Mouse (Mus musculus) midbrain, embryonic 14.5 days (tissue): ENCODE data around the gene Nxph4. TPM values are rescaled to one million over a fixed set of nuclear protein-coding genes. Genes with fewer than 3 reads are reported as not detected.

Source experiments
- ATAC-seq: fragments of 200-750 bp; cut with Nextera tagmentation; 2 replicates; pipeline ENCODE4 v1.8.0; 2017; ENCODE audit warnings: moderate number of reproducible peaks, moderate library complexity; ENCODE audit not compliant: low FRiP score, low TSS enrichment
- DNase-seq: peaks from one replicate; pipeline ENCODE4 v3.0.0-alpha.2; 2015
- H3K27ac ChIP-seq: fragments of 300-500 bp; sonication (generic); replicated peaks from 2 replicates; pipeline ENCODE4 v1.5.1; 2014; ENCODE audit warnings: mild to moderate bottlenecking, low read depth, low read length, moderate library complexity
- H3K27me3 ChIP-seq: fragments of 300-500 bp; sonication (generic); 2 replicates; pipeline ENCODE4 v1.6.1; 2014; ENCODE audit warnings: low read length, control low read depth, mixed read lengths; ENCODE audit not compliant: control insufficient read depth, insufficient read depth
- H3K36me3 ChIP-seq: fragments of 300-500 bp; sonication (generic); 2 replicates; pipeline ENCODE4 v1.6.1; 2014; ENCODE audit warnings: low read length, control low read depth; ENCODE audit not compliant: control insufficient read depth, insufficient read depth
- H3K4me1 ChIP-seq: fragments of 300-500 bp; sonication (generic); 2 replicates; pipeline ENCODE4 v1.6.1; 2014; ENCODE audit warnings: mild to moderate bottlenecking, antibody characterized with exemption, low read length, control low read depth; ENCODE audit not compliant: control insufficient read depth, insufficient read depth
- H3K4me2 ChIP-seq: fragments of 300-500 bp; sonication (generic); 2 replicates; pipeline ENCODE4 v1.6.1; 2014; ENCODE audit warnings: mild to moderate bottlenecking, low read length, moderate library complexity
- H3K4me3 ChIP-seq: fragments of 300-500 bp; sonication (generic); replicated peaks from 2 replicates; pipeline ENCODE4 v1.5.1; 2014; ENCODE audit warnings: low read depth, low read length
- H3K9ac ChIP-seq: fragments of 300-500 bp; sonication (generic); replicated peaks from 2 replicates; pipeline ENCODE4 v1.6.1; 2014; ENCODE audit warnings: mild to moderate bottlenecking, low read length, moderate library complexity
- H3K9me3 ChIP-seq: fragments of 300-500 bp; sonication (generic); 2 replicates; pipeline ENCODE4 v1.6.1; 2016; ENCODE audit warnings: low read length, control low read depth, mixed read lengths; ENCODE audit not compliant: control insufficient read depth
- WGBS: fragments of 180-500 bp; shearing (Covaris S2); extraction: QIAGEN DNeasy Blood & Tissue Kit; methylation state at CpG from one replicate; pipeline ENCODE4 v1.1.7; 2014; 5-methylcytosine and 5-hydroxymethylcytosine counted together
- polyA plus RNA-seq: library from polyadenylated mRNA; unstranded; fragments of >200 nt; fragmentation: Nextera tagmentation; extraction: Ambion mirVana; gene quantifications from 2 replicates; pipeline ENCODE4 v1.2.1, GENCODE M21; 2014

The Nxph4 gene
- polyA plus RNA-seq, 1 experiment from 2014 or later: 106 TPM

DNA sequence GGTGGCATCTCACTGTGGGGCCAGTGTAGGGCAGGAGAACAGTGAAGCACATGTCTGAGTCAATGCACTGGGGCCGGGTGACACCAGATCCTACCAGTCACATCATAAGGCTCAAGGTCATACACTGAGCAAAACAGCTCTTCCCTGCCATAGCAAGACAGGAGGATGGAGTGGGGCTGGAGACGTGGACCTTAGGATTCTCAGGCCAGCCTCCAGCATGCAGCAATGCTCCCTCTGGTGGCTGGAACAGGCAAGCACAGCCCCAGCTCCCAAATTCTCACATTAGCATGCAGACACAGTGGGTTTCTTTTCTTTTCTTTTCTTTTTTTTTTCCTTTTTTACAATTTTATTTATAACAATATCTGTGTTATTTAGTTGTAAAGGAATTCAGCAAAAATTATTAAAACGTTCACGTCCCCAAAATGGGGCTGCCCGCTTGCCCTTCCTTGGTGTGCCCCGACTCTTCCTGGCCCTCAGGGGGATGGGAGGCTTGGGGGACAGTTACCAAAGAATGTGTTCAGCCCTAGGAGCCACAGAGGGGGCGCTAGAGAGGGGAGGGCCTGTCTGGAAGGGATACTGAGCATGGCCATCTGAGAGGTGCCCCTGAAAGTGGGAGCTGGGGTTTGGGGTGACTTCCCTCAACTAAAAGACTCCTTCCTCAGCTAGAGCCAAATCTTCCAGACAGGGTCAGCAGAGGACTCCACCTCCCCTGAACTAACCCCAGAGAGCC lies 3.7 kb upstream of the Nxph4 start:
- Histone ChIP-seq H3K4me1 (peaks cover 41% of the 10 kb centered on the region), H3K9me3 (no peaks in the 10 kb centered on the region), H3K27me3 (peaks cover 22% of the 10 kb centered on the region), H3K9ac (no peak overlapping the region), H3K4me2 (no peak overlapping the region), H3K36me3 (peaks cover 49% of the 10 kb centered on the region), H3K4me3 (no peak overlapping the region), H3K27ac (peak overlapping the region; percentile 74)
- 0 out of 2 replicates have a peak, but pooled peaks have one; percentile 19 for ATAC-seq
- DNase-seq: peak; percentile 90
- 23% methylated on average over 7 of the region's 7 CpGs for WGBS

DNA sequence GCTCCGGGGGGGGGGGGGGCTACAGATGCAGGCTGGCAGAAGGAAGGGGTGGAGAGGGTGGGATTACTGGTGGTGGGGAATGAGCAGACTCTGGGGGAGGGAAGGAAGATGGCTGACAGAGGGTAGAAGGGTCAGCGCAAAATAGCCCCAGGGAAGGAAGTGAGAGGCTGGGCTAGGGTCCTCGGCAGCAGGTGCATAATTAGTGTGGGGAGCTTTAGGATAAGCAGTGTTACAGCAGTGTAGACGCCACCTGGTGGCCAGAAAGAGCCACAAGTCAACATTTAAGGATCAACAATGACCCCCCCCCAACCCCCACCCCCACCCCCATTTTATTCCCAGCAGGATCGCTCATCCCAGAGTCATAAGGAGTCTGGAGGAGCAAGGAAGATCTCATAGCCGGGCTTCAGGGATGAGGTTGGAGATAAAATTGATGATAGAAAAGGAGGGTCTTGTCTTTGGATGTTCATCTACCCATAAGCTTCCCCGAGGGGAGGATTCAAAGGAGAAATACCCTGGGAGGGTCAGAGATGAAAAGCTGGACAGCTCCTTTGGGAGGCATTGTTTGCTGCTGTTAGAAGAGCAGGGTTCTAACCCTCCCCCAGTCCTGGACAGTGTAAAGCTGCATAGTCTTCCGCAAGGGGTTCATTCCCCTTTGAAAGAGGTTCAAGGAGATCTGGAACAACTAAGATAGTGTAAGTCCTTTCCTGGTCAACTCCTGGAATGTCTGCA lies 2.4 kb upstream of the Nxph4 start:
- H3K27ac ChIP-seq: peak overlapping the region; percentile 75
- peaks cover 49% of the 10 kb centered on the region for H3K4me1 ChIP-seq
- H3K9me3 ChIP-seq: no peaks in the 10 kb centered on the region
- 9% methylated on average over 8 of the region's 8 CpGs for WGBS
- DNase-seq (peak; percentile 87), ATAC-seq (peak; percentile 44; the same call in 1 of the 2 replicates)
- peaks cover 32% of the 10 kb centered on the region for H3K27me3 ChIP-seq
- H3K36me3 ChIP-seq: peaks cover 36% of the 10 kb centered on the region
- no peak overlapping the region for H3K4me3 ChIP-seq
- peak overlapping the region; percentile 76 for H3K4me2 ChIP-seq
- H3K9ac ChIP-seq: no peak overlapping the region; the same call in 1 of the 2 replicates

DNA sequence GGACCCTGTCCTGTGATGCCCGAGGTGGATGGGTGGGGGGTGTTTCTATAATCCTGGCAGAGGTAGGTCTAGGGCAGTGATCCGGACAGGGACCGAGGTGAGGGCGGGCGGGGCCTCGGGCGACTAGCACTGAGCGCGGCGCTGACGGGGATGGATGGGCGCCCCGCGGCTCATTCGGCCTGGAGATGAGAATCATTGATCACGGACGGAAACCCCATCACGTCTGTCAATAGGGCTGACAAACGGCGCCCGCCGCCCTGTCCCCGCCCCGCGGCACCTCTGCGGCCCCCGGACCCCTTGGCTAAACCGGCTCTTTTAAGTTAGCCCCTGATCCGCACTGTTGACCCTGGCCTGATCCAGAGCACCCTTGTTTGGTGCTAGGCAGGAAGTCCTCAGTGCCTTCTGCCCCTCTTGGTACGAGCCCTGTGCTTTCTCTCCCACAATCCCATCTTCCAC lies 598 bp upstream of the Nxph4 start:
- Histone ChIP-seq H3K27ac (peak overlapping the region; percentile 75), H3K4me1 (peaks cover 66% of the 10 kb centered on the region), H3K27me3 (peaks cover 39% of the 10 kb centered on the region), H3K9me3 (no peaks in the 10 kb centered on the region), H3K9ac (peak overlapping the region; percentile 72), H3K4me2 (peak overlapping the region; percentile 76), H3K4me3 (peak overlapping the region; percentile 56), H3K36me3 (peaks cover 19% of the 10 kb centered on the region)
- under 1% methylated on average over 30 of the region's 30 CpGs for WGBS
- DNase-seq (no peak), ATAC-seq (0 out of 2 replicates have a peak, but pooled peaks have one; percentile 9)

DNA sequence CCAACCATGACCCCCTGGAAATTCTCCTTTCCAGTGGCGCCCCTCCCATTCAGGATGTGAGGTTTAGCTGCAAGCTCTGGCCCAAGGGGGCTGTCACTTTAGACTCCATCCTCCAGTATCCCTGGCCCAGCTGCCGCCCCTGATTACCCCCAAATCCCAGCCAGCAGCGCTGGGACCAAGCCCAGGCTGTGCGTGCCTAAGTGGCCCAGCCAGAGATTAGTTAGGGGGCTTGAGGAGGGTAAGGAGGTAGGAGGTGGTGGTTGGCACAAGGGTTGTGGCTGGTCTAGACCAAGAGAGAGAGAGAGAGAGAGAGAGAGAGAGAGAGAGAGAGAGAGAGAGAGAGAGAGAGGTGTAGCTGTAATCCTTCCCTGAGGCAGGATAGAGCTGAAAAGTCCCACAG lies 2.8 kb downstream of the Nxph4 start:
- H3K4me3 ChIP-seq: peak overlapping the region; percentile 56
- DNase-seq: no peak
- ATAC-seq: no peak
- no peaks in the 10 kb centered on the region for H3K36me3 ChIP-seq
- no peaks in the 10 kb centered on the region for H3K9me3 ChIP-seq
- peaks cover 70% of the 10 kb centered on the region for H3K27me3 ChIP-seq
- WGBS: 4% methylated on average over 4 of the region's 4 CpGs
- H3K4me2 ChIP-seq: peak overlapping the region; percentile 76
- H3K4me1 ChIP-seq: peaks cover 88% of the 10 kb centered on the region
- peak overlapping the region; percentile 81 for H3K27ac ChIP-seq
- H3K9ac ChIP-seq: peak overlapping the region; percentile 72; the same call in 1 of the 2 replicates

DNA sequence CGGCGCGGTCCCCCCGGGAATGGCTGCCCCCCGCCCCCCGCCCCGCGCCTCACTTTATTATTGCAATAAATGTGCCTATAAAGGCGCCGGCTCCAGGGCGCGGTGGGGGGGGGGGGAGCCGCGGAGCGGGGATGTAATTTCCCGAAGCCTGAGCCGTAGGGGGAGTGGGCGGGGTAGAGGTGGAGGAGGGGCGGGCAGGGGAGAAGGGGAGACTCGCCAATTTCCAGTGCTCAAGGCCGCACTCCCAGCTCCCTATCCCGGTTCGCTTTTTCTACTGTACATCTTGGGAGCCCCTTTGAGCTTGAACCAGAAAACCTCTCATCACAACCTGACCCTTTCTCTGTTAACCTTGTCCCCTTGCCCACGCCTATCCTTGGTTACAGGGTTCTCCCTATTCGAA lies 3.4 kb downstream of the Nxph4 start:
- ATAC-seq: no peak
- H3K9ac ChIP-seq: peak overlapping the region; percentile 72

DNA sequence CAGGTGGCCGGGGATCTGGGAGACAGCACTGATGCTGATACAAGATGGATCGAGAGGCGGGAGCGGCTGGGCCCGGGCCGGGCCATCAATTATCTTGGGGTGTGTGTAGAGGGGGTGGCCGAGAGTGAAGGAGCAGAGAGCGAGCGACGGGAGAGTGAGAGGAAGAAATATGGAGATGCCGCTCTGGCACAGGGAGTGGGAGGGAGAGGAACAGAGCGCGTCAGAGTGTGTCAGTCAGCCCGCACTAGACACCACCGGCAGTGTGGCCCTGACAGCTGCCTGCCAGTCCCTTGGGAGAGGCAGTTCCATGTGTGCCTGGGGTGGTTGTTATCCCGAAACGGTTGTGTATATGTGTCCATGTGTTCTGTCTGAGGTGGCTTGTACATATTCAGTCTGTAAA lies 6.9 kb downstream of the Nxph4 start:
- H3K27me3 ChIP-seq: peaks cover 68% of the 10 kb centered on the region
- H3K9ac ChIP-seq: peak overlapping the region; percentile 36
- 2% methylated on average over 17 of the region's 17 CpGs for WGBS
- peak overlapping the region; percentile 16 for H3K4me3 ChIP-seq
- peaks cover 73% of the 10 kb centered on the region for H3K4me1 ChIP-seq
- H3K9me3 ChIP-seq: no peaks in the 10 kb centered on the region
- no peaks in the 10 kb centered on the region for H3K36me3 ChIP-seq
- peak overlapping the region; percentile 76 for H3K4me2 ChIP-seq
- no peak for DNase-seq
- peak overlapping the region; percentile 79 for H3K27ac ChIP-seq
- ATAC-seq: peak; percentile 22; the same call in 1 of the 2 replicates

More for the DNA sequence above, 3.4 kb downstream of the Nxph4 start:
- no peaks in the 10 kb centered on the region for H3K36me3 ChIP-seq
- H3K4me3 ChIP-seq: peak overlapping the region; percentile 56
- WGBS: under 1% methylated on average over 18 of the region's 25 CpGs
- no peak for DNase-seq
- peaks cover 88% of the 10 kb centered on the region for H3K4me1 ChIP-seq
- H3K27me3 ChIP-seq: peaks cover 76% of the 10 kb centered on the region
- H3K9me3 ChIP-seq: no peaks in the 10 kb centered on the region
- H3K27ac ChIP-seq: peak overlapping the region; percentile 81
- H3K4me2 ChIP-seq: peak overlapping the region; percentile 76

DNA sequence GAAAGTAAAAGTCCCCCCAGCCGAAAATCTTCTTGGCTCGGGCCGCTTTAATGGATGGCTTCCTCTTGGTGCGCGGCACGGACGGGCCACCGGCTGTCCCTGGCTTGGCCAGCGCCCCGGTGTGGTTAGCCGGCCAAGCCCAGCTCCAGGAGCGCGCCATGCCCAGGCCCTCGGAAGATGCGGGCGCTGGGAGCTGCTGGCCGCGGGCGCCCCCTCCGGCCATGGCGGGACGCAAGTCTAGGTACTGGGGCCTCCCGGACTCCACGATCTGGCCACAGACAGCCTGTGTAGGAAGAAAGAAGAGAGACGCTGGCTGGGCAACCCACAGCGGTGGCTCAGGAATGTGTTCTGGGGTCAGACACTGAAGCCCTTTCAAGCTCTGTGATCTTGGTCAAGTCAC lies 7.7 kb downstream of the Nxph4 start:
- DNase-seq (no peak), ATAC-seq (no peak)
- peak overlapping the region; percentile 79 for H3K27ac ChIP-seq
- no peaks in the 10 kb centered on the region for H3K36me3 ChIP-seq
- H3K27me3 ChIP-seq: peaks cover 62% of the 10 kb centered on the region
- peak overlapping the region; percentile 36 for H3K9ac ChIP-seq
- H3K4me3 ChIP-seq: peak overlapping the region; percentile 16
- H3K4me2 ChIP-seq: peak overlapping the region; percentile 76
- H3K9me3 ChIP-seq: no peaks in the 10 kb centered on the region
- peaks cover 70% of the 10 kb centered on the region for H3K4me1 ChIP-seq
- under 1% methylated on average over 26 of the region's 26 CpGs for WGBS

DNA sequence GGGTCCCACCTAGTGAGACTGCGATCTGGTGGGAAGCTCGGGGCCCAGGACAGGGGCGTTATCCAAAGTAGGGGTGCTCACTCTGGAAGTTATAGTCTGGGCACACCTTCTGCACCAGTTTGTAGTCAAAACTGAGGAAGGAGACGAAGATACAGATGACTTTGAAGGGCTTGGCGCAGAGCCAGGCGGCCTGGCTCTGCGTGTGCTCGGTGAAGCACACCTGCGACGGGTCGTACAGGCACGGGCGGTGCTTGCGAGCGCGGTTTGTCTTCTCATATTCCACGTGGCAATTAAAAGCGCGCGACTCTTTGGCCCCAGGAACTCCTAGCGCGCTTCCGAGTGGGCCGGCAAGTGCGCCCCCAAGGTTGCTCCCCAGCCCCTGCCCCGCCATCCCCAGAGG lies 8.3 kb downstream of the Nxph4 start:
- peaks cover 62% of the 10 kb centered on the region for H3K27me3 ChIP-seq
- DNase-seq: no peak
- H3K27ac ChIP-seq: peak overlapping the region; percentile 79; the same call in 1 of the 2 replicates

More for the DNA sequence above, 8.3 kb downstream of the Nxph4 start:
- Histone ChIP-seq H3K4me3 (peak overlapping the region; percentile 16), H3K36me3 (no peaks in the 10 kb centered on the region), H3K4me2 (peak overlapping the region; percentile 76), H3K9me3 (no peaks in the 10 kb centered on the region), H3K4me1 (peaks cover 70% of the 10 kb centered on the region), H3K9ac (peak overlapping the region; percentile 36; the same call in 1 of the 2 replicates)
- WGBS: 2% methylated on average over 26 of the region's 26 CpGs
- no peak for ATAC-seq
